Mouse (Mus musculus) gastrocnemius, postnatal 14 days (tissue): ENCODE results near the gene Nbea. TPM values are rescaled to one million over a fixed set of nuclear protein-coding genes. Genes with fewer than 3 reads are reported as not detected.

Experiments used
- DNase-seq: peaks from one replicate; pipeline ENCODE4 v3.0.0; 2021; ENCODE audit warnings: mixed read lengths
- intact Hi-C: fragments of 180-260 bp; cut with DNase I; formaldehyde crosslinking; loops from one replicate; pipeline ENCODE4 v1.15.1; 2025; ENCODE audit warnings: low total_unique reads
- total RNA-seq, 2 experiments: library from RNA; stranded (reverse); gene quantifications; 2 replicates each; pipeline ENCODE4 v1.2.3; 2021

The Nbea gene
- total RNA-seq, 2 experiments from 2014 or later = 8.0 to 8.5 TPM

DNA sequence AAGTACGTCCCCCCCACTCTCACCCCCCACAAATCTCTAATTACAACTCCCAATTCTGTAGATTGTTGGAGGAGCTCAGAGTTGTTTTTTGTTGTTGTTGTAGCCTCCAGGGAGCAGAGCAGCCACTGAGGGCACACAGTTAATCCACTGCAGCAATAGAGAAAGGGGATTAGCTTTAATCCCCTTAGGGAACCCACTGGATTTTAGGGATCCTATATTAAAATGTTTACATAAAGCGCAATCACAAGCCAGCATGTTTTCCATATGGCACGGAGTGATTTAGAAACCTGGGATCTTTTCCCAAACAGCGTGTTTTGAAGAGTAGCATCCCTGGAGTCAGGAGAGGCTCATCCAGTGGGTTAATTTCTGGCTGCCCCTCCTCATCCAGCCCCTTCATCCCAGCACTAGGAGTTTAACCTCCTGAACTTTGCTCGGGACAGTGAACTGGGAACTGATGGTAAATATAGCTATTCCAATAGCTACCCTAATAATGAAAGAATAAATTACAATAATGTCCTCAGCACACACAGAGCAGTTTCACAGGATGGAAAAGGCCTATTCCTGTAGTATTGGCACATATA lies 394.8 kb downstream of the Nbea start:
- DNase-seq = no peak
- intact Hi-C loops = no loop called here

DNA sequence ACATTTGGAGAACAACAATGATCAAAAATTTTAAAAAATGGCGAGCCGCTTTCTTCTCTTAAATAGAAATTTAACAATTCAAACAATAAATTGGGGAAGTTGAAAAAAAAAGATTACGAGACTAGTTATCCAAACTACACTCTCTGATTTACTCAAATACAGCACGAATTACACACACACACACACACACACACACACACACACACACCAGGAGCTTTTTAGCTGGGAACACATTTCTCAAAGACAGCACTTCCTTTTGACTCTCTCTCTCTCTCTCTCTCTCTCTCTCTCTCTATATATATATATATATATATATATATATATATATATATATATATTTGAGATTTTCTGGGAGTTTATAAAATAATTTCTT lies 395.3 kb downstream of the Nbea start:
- no peak for DNase-seq
- intact Hi-C loops = no loop called here

DNA sequence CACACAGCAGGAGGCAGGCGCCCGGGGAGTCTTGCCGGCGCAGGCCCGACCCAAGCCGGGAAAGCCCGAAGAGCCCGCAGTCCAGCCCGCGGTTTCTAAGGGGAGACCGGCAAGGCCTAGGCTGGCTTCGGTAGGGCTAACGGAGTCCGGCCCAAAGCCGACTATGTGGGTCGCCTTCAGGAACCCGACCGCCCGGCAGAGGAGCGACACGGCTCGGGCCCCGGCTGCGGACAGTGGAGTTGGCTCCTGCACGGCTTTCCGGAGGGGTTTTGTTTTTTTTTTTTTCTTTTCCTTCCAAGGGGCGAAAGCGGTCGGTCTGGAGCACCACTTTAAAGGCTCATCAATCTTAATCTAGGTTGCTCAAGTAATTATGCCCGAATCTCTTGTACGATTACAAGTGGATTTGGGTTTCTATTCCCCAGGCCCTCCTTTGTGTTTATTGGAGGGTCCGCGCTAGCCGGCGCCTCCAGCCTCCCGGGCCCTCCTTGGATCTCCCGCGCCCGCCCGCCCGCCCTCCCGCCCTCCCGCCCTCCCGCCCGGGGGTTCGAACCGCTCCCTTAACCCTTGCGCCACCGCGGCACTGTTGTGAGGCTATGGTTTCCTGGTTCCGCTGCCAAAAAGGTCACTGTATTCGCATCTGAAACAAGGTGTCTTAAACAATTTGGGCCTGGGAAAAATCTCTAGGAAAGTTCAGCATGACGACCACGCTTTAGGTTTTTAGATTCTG lies 395.9 kb downstream of the Nbea start:
- peak; percentile 74 for DNase-seq

DNA sequence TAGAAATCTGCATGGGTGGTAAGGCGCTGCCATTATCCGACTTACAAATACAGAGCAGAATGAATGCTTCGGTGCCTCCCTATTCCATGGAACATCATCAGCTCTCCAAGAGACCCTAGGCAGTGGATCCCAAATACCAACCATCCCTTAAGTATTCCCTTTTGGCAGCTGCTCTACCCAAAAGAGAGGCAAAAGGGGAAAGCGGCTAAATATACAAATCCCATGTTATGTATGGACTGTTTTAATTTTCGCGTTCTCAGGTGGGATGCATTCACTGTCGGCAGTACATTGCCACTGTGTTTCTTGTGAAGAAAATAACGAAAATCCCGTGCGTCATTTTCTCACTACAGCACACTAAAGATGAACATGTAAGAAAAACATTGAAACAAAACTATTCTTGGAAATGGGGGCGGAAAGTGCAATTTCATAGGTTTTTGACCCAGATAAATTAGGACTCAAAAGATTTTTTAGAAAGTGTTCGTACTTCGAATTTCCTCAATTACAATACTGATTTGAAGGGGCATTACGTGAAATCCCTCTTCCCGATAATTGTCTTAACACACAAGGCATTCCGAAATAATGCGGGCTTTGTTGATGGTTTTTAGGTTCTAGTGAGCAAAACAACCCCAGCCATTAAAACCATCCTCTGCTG lies 396.5 kb downstream of the Nbea start:
- DNase-seq = no peak
- intact Hi-C loops = no loop called here

More for the DNA sequence above, 395.9 kb downstream of the Nbea start:
- intact Hi-C loops = no loop called here

DNA sequence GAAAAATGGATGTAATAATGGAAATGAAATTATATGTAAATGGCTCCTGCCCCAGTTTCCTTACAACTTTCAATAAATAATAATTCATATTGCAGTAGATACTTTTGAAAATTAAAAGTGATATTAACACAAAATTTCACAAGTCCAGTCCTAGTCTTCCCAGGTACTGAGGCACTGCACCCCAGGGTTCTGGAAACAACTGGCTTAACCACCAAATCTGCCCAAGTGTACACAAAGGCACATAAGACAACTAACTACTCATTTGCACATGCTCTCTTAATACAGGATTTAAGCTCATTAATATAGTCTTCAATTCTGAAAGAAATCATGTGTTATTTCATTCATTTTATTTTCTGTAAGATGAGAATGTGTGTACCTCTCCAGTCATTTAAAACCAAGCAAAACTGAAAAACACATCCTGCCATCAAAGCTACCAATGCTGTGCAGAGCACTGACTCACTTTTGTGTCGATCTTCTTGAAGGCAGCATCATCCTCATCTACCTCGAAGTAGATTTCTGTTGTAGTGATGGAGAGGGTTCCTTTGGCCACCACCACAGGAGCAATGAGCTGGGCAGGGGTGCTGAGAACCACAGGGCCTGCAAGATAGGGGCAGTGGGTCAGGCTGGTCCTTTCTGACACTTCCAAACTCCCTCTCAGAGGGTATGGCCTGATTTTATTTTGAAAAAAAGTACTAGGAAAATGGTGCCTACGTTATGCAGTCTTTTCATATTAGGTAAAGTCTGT lies 397.3 kb downstream of the Nbea start:
- intact Hi-C loops = no loop called here
- DNase-seq = no peak

DNA sequence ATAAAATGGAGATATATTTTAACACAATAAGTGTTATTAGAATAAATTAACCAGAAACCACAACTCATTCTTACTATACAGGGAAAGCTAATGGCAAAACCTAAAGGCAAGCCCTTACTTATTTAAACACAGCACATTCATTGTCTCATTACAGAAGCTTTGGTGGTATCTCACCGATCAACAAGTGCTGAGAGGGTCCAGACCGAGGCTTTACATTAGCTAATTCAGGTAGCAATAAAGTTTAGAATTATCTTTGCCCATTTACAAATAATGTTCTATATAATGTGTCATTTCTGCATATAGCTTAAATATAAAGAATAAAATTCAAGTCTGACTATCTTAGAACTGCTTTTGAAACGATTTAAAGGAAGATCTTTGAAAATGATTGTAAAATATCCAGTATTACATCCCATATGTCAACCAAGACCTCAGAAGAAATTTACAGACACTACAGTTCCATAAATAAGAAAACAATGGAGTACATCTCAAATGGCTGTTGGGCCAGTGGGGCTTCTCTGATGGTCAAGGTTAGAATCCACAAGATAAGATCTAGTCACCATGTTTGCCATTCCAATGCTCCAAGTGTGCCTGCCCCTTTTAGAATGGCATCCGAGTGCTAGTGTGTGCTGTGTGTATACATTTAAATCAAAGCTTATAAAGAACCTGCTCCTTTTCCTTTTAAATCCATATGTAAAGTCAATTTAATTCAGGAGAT lies 398.1 kb downstream of the Nbea start:
- intact Hi-C loops = no loop called here
- no peak for DNase-seq

DNA sequence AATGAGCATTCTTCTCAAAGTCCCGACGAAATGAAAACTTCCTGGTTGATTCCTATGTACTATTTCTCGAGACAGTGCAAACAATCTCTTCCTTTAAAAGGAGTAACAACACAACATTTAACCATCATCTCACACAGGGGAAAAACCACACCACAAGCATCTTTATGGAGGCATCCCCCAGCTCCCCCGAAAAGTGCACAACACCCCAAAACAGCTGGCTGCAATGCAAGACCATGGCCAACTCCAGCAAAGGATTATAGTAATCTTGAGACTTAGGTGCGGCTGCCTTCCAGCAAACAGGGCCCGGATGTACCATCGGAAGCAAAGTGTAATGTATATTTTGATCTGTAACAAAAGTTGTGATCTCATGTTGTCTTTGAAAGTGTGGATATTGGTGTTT lies 399.4 kb downstream of the Nbea start:
- intact Hi-C loops = no loop called here
- DNase-seq = peak; percentile 11

DNA sequence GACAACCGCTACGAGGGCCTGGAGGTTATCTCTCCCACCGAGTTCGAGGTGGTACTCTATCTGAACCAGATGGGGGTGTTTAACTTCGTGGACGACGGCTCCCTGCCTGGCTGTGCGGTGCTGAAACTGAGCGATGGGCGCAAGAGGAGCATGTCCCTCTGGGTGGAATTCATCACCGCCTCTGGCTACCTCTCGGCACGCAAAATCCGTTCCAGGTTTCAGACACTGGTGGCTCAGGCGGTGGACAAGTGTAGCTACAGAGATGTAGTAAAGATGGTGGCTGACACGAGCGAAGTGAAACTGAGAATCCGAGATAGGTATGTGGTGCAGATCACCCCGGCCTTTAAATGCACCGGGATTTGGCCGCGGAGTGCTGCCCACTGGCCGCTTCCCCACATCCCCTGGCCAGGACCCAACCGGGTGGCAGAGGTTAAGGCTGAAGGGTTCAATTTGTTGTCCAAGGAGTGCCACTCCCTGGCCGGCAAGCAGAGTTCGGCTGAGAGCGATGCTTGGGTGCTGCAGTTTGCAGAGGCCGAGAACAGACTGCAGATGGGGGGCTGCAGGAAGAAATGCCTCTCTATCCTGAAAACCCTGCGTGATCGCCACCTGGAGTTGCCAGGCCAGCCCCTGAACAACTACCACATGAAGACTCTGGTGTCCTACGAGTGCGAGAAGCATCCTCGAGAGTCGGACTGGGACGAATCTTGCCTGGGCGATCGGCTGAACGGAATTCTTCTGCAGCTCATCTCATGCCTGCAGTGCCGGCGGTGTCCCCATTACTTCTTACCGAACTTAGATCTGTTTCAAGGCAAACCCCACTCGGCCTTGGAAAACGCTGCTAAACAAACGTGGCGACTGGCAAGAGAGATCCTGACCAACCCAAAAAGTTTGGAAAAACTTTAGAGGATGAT lies 400.1 kb downstream of the Nbea start:
- intact Hi-C loops = no loop called here
- peak; percentile 62 for DNase-seq

DNA sequence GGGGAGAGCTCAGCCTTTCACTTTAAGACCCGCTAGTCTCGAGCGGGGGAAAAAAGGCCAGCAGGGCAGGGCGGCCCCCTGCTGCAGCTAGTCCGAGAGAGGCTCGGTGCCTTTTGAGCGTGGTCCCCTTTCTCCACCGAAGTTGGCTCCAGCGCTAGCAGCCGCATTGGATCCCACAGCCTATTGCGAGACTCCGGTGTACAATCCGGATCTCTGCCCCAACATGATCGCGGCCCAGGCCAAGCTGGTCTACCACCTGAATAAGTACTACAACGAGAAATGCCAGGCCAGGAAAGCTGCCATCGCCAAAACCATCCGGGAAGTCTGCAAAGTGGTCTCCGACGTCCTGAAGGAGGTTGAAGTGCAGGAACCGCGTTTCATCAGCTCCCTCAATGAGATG lies 400.7 kb downstream of the Nbea start:
- DNase-seq = peak; percentile 41
- intact Hi-C loops = no loop called here

DNA sequence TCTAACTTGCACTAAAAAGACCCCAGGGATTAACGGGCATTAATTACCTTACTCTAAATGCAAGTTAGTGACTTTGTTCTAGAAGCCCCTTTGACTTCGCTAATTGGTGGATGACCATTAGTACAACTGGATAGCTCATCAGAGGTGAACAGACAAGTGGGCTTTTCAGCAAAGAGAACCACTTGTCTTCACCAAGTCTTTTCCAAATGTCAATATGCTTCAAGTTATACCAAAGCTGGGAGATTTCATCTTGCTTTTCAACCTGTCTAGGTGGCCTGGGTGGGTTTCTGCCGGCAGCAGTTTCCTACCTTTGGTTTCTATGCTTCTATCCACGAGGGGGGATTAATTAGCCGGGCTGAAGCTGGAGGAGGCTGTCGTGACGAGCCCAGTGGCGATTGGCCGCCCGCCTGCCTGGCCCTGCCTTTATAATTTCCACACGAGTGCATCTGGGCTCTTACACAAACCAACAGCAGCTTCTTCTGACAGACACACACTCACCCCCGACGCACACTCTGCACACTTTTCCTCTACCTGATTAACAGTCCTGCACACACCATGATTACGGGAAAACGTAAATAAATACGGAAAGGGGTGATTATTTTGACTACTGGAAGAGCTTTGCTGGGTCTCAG lies 401.3 kb downstream of the Nbea start, which contains the start of gene Mab21l1:
Gene Mab21l1 (plus strand): TSS at position 455 of the 632 bp plus-strand sequence.
- intact Hi-C loops = no loop called here
- DNase-seq = peak; percentile 85

DNA sequence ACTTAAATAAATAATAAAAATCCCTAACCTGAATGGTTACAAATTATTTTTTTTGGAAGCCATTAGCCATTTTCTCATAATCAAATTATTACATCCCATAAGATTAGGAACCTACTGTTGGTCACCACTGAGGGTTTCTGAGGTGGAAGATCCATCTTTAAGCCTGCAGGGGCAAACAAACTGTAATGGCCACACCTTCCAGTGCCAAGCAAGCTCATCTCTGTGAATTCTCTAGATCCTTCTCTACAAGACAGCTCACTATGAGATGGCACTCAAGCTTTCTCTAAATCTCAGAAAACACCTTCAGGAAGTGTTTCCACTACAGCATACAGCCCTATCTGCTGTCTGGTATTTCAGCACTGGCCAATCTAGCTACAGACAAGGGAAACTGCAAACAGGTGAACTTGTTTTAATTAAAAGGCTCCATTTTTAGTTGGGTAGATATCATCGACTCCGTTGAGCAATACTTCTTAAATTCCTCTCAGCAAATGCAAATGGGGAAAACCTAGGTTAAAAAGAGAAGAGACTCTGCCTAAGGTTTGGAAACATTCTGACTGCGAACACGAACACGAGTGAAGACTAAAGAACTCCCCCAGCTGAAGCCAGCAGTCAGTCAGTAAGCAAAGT lies 402.0 kb downstream of the Nbea start:
- intact Hi-C loops = no loop called here
- DNase-seq = no peak

DNA sequence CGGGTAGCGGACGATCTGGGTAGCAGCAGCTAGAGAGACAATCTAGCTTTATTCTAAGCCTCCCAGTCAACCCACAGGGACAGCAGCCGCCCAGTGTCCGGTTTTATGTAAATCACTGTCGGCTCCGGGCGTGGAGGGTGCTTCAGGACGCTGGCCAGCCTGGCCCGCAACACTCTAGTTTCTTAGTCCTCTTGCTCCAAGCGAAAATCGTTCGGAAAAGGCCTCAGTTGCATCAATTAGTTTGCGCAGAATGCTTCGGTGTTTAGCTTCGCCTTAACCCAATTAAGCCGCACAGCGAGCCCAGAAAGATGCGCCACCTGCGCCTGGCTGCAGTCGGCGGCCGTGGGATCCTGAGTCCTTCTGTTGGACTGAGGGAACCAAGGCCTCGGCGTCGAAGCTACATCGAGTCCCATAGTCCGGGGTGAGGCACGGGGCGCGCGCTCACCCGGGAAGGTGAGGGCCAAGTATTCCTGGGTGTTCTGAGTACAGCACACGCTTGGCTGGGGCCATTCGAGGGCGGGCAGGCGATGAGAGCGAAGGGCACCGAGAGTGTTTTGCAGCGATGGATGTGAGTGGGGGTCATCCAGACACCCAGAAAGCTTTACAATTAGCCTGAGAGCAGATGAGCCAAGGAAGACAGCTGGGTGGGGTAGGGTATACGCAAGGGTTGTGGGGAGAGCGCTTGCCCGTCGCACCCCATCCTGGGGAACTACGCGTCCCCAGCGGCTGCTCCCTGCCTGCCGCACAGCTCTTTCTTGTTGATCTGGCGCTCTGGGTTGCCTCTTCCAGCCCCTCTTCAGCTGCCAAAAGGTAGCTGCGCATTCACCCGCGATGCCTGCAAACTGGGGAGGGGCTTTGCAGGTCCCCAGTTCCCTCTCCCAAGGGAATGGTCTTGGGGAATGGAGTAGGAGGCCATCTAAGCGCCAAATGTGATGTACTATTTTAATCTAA lies 403.1 kb downstream of the Nbea start:
- DNase-seq = peak; percentile 44
- intact Hi-C loops = no loop called here

DNA sequence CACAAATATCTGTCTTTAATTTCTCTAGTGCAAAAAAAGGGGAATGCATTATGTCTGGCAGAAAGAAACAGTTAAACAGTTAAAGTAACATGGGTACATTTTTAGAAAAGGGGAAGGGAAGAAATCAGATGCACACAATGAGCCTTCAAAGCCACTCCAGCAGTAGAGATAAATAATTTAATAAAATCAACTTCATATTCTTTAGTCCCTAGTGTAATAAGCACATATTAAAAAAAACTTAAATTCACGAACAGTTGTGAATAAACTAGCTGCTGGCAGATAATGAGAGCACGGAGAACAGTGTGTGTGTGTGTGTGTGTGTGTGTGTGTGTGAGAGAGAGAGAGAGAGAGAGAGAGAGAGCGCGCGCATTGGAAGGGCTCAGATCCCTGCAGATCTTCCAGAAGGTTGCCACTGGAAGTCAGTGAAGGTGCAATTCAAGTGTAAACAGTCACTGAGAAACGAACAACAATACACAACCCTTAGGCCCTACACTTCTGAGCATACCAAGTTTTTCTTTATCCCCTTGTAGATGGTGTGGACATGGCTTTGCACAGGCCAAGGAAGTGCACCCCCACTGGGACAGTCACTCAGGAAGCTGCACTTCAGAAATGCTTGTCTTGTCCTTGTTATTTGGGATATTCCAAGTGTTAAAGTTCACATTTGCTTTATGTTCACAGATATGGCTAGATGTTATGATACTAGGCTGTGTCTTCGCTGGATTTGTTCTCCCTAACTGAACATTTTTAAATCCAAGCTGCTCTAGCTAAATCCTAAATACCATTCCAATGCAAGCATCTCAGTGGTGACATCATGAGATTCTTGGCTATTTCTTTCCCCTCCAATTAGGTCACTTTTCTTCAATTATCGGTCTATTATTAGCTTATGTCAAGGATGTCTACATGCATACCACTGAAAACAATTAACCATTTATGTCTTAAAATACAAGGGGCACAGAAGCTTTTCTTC lies 404.5 kb downstream of the Nbea start:
- DNase-seq = no peak

DNA sequence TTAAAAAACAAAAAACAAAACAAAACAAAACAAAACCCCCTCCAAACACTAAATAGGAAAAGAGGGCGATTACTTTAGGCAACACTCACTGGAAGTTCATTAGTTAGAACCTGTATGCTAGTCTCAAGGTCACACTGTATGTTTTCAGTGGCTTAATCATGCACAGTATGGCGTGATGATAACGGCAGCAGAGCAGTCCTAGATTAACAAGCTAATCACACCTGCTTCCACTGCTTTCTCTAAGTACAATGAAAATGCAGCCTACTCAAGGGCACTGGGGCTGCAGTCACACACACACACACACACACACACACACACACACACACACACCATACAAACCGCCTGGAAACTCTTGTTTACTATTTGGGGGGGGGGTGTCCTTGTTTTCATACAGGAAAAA lies 406.0 kb downstream of the Nbea start:
- DNase-seq = no peak
- intact Hi-C loops = no loop called here

More for the DNA sequence above, 404.5 kb downstream of the Nbea start:
- intact Hi-C loops = no loop called here

DNA sequence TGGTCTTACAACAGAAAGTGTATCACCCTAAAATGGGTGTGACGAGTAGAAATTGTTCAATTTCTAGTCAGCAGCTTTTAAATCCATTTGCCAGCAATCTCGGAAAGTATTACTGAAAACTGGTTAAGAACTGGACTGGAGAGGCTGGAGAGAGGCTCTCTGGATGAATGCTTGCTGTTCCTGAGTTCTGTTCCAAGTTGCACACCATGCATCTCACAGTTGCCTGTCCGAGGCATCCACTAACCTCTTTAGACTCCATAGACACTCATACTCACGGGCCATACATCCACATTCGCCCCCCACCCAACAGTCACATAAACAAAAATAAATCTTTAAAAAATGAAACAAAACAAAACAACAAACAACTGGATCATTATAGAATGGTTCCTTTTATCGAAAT lies 407.7 kb downstream of the Nbea start:
- DNase-seq = no peak
- intact Hi-C loops = no loop called here

DNA sequence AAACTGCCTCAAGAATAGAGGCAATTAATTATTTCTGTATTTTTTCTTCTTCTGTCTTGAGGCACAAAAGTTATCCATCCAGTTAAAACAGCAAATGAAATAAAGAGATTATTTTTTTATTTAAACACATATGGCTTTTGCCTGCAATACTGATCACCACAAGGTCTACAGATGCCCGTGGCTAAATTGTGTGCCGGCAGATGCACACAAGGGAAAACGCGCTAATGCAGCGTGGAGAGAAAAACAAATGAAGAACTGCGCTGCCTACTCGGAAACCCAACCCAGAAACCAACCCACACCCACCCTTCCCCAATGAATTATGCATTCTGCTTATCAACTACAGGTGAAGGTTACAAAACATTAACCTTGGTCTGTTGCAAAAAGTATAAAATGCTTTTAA lies 408.3 kb downstream of the Nbea start:
- intact Hi-C loops = no loop called here
- DNase-seq = no peak
